9 mouse cellular contexts compared by ENCODE assay signal in the genomic region with DNA sequence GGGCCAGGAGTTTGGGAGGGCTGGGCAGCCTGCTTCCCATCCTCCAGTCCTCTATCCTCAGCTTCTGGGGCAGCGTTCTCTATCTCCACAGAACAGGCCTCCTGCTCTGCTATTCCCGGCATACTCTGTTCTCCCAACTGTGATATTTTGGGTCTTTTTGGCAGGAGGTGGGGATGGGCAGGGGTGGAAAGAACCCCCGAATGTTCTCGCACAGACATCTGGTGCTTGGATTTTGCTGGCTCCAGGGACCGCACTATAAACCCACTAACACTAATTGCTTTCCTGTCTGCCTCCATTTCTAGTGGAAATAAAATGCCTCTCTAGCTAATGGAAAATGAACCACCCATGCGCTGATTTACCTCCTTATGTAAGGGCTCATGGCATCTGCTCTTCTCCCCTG. TPM values are rescaled to one million over a fixed set of nuclear protein-coding genes. Genes with fewer than 3 reads are reported as not detected.
DNase-seq lines count a peak whose midpoint lies in the region; ATAC-seq lines count a peak whose summit lies in the region.
"Had no signal": no experiment of that assay in that cellular context is flagged by ENCODE, and none has a peak within 500 bp of the region (broad histone marks: within the 10 kb centered on the region; RNA-seq: fewer than 3 reads in every experiment).

No protein-coding gene starts in this region.

- H3K9ac ChIP-seq in kidney, embryonic 16.5 days (replicated peaks; ENCODE audit: low read length) = no peak overlapping the region
- no peak overlapping the region for H3K9ac ChIP-seq in forebrain, embryonic 16.5 days (replicated peaks; ENCODE audit: low read depth, low read length)
- H3K9ac ChIP-seq in neural tube, embryonic 13.5 days = no peak overlapping the region
- H3K9ac ChIP-seq: stomach, embryonic 15.5 days had no signal

- H3K4me1 ChIP-seq in kidney, embryonic 16.5 days (ENCODE audit: insufficient read depth, low read length) = peaks cover 34% of the 10 kb centered on the region
- peaks cover 13% of the 10 kb centered on the region for H3K4me1 ChIP-seq in forebrain, embryonic 16.5 days (replicated peaks; ENCODE audit: control insufficient read depth, insufficient read depth, low read length)
- peaks cover 47% of the 10 kb centered on the region for H3K4me1 ChIP-seq in neural tube, embryonic 13.5 days (replicated peaks)

- no peaks in the 10 kb centered on the region for H3K9me3 ChIP-seq in kidney, embryonic 16.5 days (ENCODE audit: low read length)
- H3K9me3 ChIP-seq in forebrain, embryonic 16.5 days (ENCODE audit: control insufficient read depth, low read length) = no peaks in the 10 kb centered on the region; the same call in 1 of the 2 replicates
- H3K9me3 ChIP-seq in neural tube, embryonic 13.5 days = no peaks in the 10 kb centered on the region
- H3K9me3 ChIP-seq: stomach, embryonic 15.5 days had no signal

- H3K4me2 ChIP-seq in kidney, embryonic 16.5 days (replicated peaks; ENCODE audit: low read depth, low read length) = no peak overlapping the region
- no peak overlapping the region for H3K4me2 ChIP-seq in forebrain, embryonic 16.5 days (ENCODE audit: low read length)
- H3K4me2 ChIP-seq in neural tube, embryonic 13.5 days = no peak overlapping the region
- H3K4me2 ChIP-seq: stomach, embryonic 15.5 days had no signal

- ATAC-seq in kidney, embryonic 16.5 days (ENCODE audit: low FRiP score, low TSS enrichment) = no peak
- peak; percentile 61 for ATAC-seq in forebrain, embryonic 16.5 days
- ATAC-seq in neural tube, embryonic 13.5 days (ENCODE audit: low read depth) = peak; percentile 33; the same call in 1 of the 2 replicates
- ATAC-seq in CD4-positive, CD25-positive, alpha-beta regulatory T cell, adult 4 months = no peak

- no peaks in the 10 kb centered on the region for H3K36me3 ChIP-seq in kidney, embryonic 16.5 days (ENCODE audit: insufficient read depth, low read length)
- no peaks in the 10 kb centered on the region for H3K36me3 ChIP-seq in forebrain, embryonic 16.5 days (ENCODE audit: control insufficient read depth, insufficient read depth)
- no peaks in the 10 kb centered on the region for H3K36me3 ChIP-seq in neural tube, embryonic 13.5 days
- H3K36me3 ChIP-seq: stomach, embryonic 15.5 days had no signal

- no peak for DNase-seq in kidney, adult 18-20 months
- DNase-seq in layer of hippocampus, postnatal 10 days (ENCODE audit: low spot score in 2 of 2) = peak; percentile 60 to 73
- DNase-seq in gastrocnemius, adult 18-20 months (ENCODE audit: low spot score) = no peak
- no peak for DNase-seq in B cell, adult 2 months

- WGBS in kidney, embryonic 16.5 days = 77% methylated on average over 6 of the region's 6 CpGs
- WGBS in forebrain, embryonic 16.5 days = 65% methylated on average over 6 of the region's 6 CpGs
- 45% methylated on average over 6 of the region's 6 CpGs for WGBS in neural tube, embryonic 13.5 days

- no peaks in the 10 kb centered on the region for H3K27me3 ChIP-seq in kidney, embryonic 16.5 days (ENCODE audit: insufficient read depth, low read length)
- no peaks in the 10 kb centered on the region for H3K27me3 ChIP-seq in forebrain, embryonic 16.5 days (replicated peaks; ENCODE audit: control insufficient read depth, insufficient read depth, low read length)
- H3K27me3 ChIP-seq in neural tube, embryonic 13.5 days = no peaks in the 10 kb centered on the region
- H3K27me3 ChIP-seq: stomach, embryonic 15.5 days had no signal

- H3K27ac ChIP-seq in kidney, embryonic 16.5 days (ENCODE audit: low read length) = peak overlapping the region; percentile 22; the same call in 1 of the 2 replicates
- peak overlapping the region; percentile 74 for H3K27ac ChIP-seq in forebrain, embryonic 16.5 days (ENCODE audit: low read length)
- peak overlapping the region; percentile 89 for H3K27ac ChIP-seq in neural tube, embryonic 13.5 days (replicated peaks)
- H3K27ac ChIP-seq: stomach, embryonic 15.5 days had no signal

- H3K4me3 ChIP-seq in kidney, embryonic 16.5 days (ENCODE audit: low read length) = no peak overlapping the region
- H3K4me3 ChIP-seq in forebrain, embryonic 16.5 days (replicated peaks; ENCODE audit: low read length) = no peak overlapping the region
- no peak overlapping the region for H3K4me3 ChIP-seq in neural tube, embryonic 13.5 days
- H3K4me3 ChIP-seq: stomach, embryonic 15.5 days had no signal

RNA-seq across cellular contexts. Expression of gene Tbc1d7, which starts 58.9 kb away (rescaled TPM):
- polyA plus RNA-seq in kidney, embryonic 16.5 days (2015; fragmentation: Nextera tagmentation; extraction: Ambion mirVana) = 57.3 and 58.0 TPM in 2 replicates
- polyA plus RNA-seq in forebrain, embryonic 16.5 days (2015; fragmentation: Nextera tagmentation; extraction: Ambion mirVana) = 81.5 and 81.9 TPM in 2 replicates
- total RNA-seq in layer of hippocampus, postnatal 10 days (2021) = 10 to 100 TPM; 38.6 to 40.0 TPM
- polyA plus RNA-seq in neural tube, embryonic 13.5 days (2015; fragmentation: Nextera tagmentation; extraction: Ambion mirVana) = 83.0 and 85.8 TPM in 2 replicates
- 10 to 100 TPM; 23.4 to 26.3 TPM for total RNA-seq in gastrocnemius, adult 18-20 months (2021)
- 10 to 100 TPM in 1 of 2 experiments, 1 to 10 TPM in 1; 9.8 to 16.0 TPM for polyA plus RNA-seq in CD4-positive, CD25-positive, alpha-beta regulatory T cell, adult 4 months (2017; shearing (Covaris generic))

Comparison
In these comparisons a context has a peak if more than half of its experiments do, and no peak if none do; other contexts are left out.
1. ATAC-seq: peak in forebrain, embryonic 16.5 days (single experiment) and neural tube, embryonic 13.5 days (single experiment); none in kidney, embryonic 16.5 days (single experiment) and CD4-positive, CD25-positive, alpha-beta regulatory T cell, adult 4 months (single experiment).
2. H3K27ac ChIP-seq: peak in every context shown above with its lines; median percentile 89 in neural tube, embryonic 13.5 days; 74 in forebrain, embryonic 16.5 days; 22 in kidney, embryonic 16.5 days.
3. DNase-seq: peak in layer of hippocampus, postnatal 10 days (2 of 2); none in kidney, adult 18-20 months (single experiment), gastrocnemius, adult 18-20 months (single experiment) and B cell, adult 2 months (0 of 2).